Mouse (Mus musculus) embryonic facial prominence, embryonic 15.5 days (tissue): ENCODE measurements around the gene Hic1. TPM values are rescaled to one million over a fixed set of nuclear protein-coding genes. Genes with fewer than 3 reads are reported as not detected.
A peak's percentile ranks its signal among the peaks of the same experiment; 100 is the strongest.

Experiments
- ATAC-seq: fragments of 200-750 bp; cut with Nextera tagmentation; 2 replicates; pipeline ENCODE4 v1.8.0; 2017; ENCODE audit warnings: low read depth, moderate TSS enrichment; ENCODE audit not compliant: insufficient number of reproducible peaks, low FRiP score, low TSS enrichment
- H3K27ac ChIP-seq: fragments of 300-500 bp; sonication (generic); replicated peaks from 2 replicates; pipeline ENCODE4 v1.5.1; 2015; ENCODE audit warnings: mild to moderate bottlenecking, inconsistent platforms
- H3K27me3 ChIP-seq: fragments of 300-500 bp; sonication (generic); 2 replicates; pipeline ENCODE4 v1.6.1; 2015; ENCODE audit warnings: inconsistent platforms
- H3K36me3 ChIP-seq: fragments of 300-500 bp; sonication (generic); 2 replicates; pipeline ENCODE4 v1.6.1; 2015; ENCODE audit warnings: mild to moderate bottlenecking, inconsistent platforms
- H3K4me1 ChIP-seq: fragments of 300-500 bp; sonication (generic); 2 replicates; pipeline ENCODE4 v1.6.1; 2015; ENCODE audit warnings: inconsistent platforms
- H3K4me2 ChIP-seq: fragments of 300-500 bp; sonication (generic); replicated peaks from 2 replicates; pipeline ENCODE4 v1.6.1; 2015; ENCODE audit warnings: mild to moderate bottlenecking, inconsistent platforms
- H3K4me3 ChIP-seq: fragments of 300-500 bp; sonication (generic); replicated peaks from 2 replicates; pipeline ENCODE4 v1.5.1; 2015; ENCODE audit warnings: mild to moderate bottlenecking, inconsistent platforms
- H3K9ac ChIP-seq: fragments of 300-500 bp; sonication (generic); 2 replicates; pipeline ENCODE4 v1.6.1; 2015; ENCODE audit warnings: inconsistent platforms
- H3K9me3 ChIP-seq: fragments of 300-500 bp; sonication (generic); replicated peaks from 2 replicates; pipeline ENCODE4 v1.6.1; 2016; ENCODE audit warnings: inconsistent platforms
- WGBS: fragments of 180-500 bp; shearing (Covaris S2); methylation state at CpG from one replicate; pipeline ENCODE4 v1.1.7; 2015; 5-methylcytosine and 5-hydroxymethylcytosine counted together
- polyA plus RNA-seq: library from polyadenylated mRNA; unstranded; fragments of >200 nt; fragmentation: Nextera tagmentation; extraction: Ambion mirVana; gene quantifications from 2 replicates; pipeline ENCODE4 v1.2.1, GENCODE M21; 2015

Gene Hic1
- polyA plus RNA-seq, 1 experiment from 2014 or later, result 17.7 TPM

DNA sequence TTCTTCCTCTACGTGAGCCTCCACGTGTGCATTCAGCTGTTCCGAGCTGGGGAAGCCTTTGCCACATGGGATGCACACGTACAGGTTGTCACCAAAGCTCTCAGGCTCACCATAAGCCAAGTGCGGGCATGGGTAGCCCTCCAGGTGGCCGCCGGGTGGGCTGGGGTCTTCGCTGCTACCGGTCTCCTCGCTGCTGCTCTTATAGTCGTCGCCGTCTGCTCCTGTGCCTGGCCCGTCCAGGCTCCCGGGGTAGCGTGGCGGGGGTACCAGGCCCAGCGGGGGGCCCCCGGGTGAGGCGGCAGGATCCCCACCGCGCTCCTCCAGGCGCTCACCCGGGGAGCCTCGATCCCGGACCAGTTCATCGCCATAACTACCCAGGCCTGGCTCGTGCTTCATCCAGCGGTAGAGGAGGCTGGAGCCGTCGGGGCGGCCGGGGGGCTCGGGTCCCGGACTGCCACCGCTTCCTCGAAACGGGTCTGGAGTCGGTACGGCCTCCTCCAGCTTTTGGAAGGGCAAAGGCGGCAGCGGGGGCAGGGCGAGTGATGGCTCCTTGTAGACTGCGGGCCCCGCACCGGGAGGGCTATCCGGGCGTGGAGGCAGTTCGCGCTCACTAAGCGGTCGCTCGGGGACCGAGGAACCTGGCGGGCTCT is 3.0 kb downstream of the Hic1 start:
- Histone ChIP-seq H3K9me3 (no peaks in the 10 kb centered on the region), H3K36me3 (peaks cover 30% of the 10 kb centered on the region), H3K4me3 (peak overlapping the region; percentile 64), H3K27me3 (peaks cover 73% of the 10 kb centered on the region), H3K4me2 (peak overlapping the region; percentile 96), H3K4me1 (peaks cover 77% of the 10 kb centered on the region), H3K9ac (peak overlapping the region; percentile 39), H3K27ac (peak overlapping the region; percentile 28; the same call in 1 of the 2 replicates)
- WGBS, result 12% methylated on average over 55 of the region's 55 CpGs
- no peak for ATAC-seq

DNA sequence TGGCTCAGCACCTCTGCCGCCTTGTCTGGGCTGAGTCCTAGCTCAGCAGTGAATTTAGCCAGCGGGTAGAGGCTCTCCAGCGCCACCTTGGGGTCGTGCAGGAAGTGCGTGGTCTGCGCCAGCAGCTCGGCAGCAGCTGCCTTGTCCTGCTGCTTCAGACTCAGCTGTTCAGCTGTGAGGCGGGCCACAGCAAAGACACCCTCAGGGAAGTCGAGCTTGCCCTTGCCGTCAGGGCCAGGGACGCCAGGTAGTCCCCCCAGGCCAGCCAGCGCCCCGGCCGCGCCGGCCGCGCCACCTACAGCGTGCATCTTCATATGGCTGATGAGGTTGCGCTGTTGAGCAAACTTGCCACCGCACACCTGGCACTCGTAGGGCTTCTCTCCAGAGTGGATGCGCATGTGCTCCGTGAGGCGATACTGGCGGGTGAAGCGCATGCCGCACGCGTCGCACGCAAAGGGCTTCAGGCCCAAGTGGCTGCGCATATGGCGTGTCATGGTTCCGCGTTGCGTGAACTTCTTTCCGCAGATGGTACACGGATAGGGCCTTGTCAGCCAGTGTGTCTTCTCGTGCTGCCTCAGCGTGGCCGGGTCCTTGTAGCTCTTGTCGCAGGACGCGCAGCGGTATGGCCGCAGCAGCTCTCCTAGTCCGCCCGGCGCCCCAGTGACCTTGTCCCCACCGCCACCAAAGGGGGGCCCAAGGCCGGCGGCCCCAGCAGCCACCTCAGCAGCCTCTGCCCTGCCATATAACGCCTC is 3.7 kb downstream of the Hic1 start:
- Histone ChIP-seq H3K27me3 (peaks cover 66% of the 10 kb centered on the region), H3K4me3 (peak overlapping the region; percentile 64), H3K9me3 (no peaks in the 10 kb centered on the region), H3K9ac (0 out of 2 replicates have a peak overlapping the region, but pooled peaks have one; percentile 4), H3K27ac (peak overlapping the region; percentile 24; the same call in 1 of the 2 replicates), H3K36me3 (peaks cover 34% of the 10 kb centered on the region), H3K4me1 (peaks cover 75% of the 10 kb centered on the region), H3K4me2 (peak overlapping the region; percentile 96)
- WGBS, result 13% methylated on average over 54 of the region's 54 CpGs
- ATAC-seq, result no peak

- H3K4me2 ChIP-seq, result peak overlapping the region; percentile 96
- no peaks in the 10 kb centered on the region for H3K9me3 ChIP-seq
- H3K4me1 ChIP-seq, result peaks cover 67% of the 10 kb centered on the region
- H3K27ac ChIP-seq, result no peak overlapping the region
- no peak for ATAC-seq
- H3K9ac ChIP-seq, result no peak overlapping the region
- peaks cover 57% of the 10 kb centered on the region for H3K27me3 ChIP-seq
- peaks cover 42% of the 10 kb centered on the region for H3K36me3 ChIP-seq
- peak overlapping the region; percentile 64 for H3K4me3 ChIP-seq
- WGBS, result 29% methylated on average over 15 of the region's 15 CpGs
Observed at GRCm38 (mm10) chr11:75164750-75165149, 4.6 kb downstream of the Hic1 start.

GRCm38 (mm10) chr11:75164051-75164450 is 5.3 kb downstream of the Hic1 start:
- ATAC-seq, result no peak
- H3K27ac ChIP-seq, result no peak overlapping the region
- no peak overlapping the region for H3K4me3 ChIP-seq
- peaks cover 50% of the 10 kb centered on the region for H3K27me3 ChIP-seq
- H3K4me1 ChIP-seq, result peaks cover 60% of the 10 kb centered on the region
- WGBS, result 73% methylated on average over 2 of the region's 2 CpGs
- no peak overlapping the region for H3K9ac ChIP-seq
- peaks cover 48% of the 10 kb centered on the region for H3K36me3 ChIP-seq
- no peak overlapping the region for H3K4me2 ChIP-seq
- no peaks in the 10 kb centered on the region for H3K9me3 ChIP-seq

DNA sequence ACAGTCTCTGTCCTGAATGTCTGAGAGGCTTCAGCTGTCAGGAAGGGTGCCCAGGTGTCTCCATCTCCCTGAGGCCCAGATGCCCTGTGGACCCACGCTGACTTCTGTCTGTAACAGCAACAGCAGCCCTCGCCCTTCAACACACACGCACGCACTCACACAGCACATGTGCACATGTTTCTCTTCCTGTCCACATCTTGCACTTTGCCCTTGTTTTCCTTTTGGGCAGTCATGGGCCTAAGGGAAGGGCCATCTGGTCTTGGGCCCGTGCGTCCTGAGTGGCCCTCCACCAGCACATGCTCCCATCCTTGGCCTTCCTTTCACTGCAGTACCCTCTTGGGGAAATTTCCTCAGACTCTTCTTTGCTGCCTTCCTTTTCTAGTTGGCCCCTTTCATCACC is 5.9 kb downstream of the Hic1 start:
- H3K4me1 ChIP-seq, result peaks cover 57% of the 10 kb centered on the region
- peaks cover 48% of the 10 kb centered on the region for H3K36me3 ChIP-seq
- H3K27ac ChIP-seq, result no peak overlapping the region
- H3K4me2 ChIP-seq, result no peak overlapping the region
- ATAC-seq, result no peak
- peaks cover 44% of the 10 kb centered on the region for H3K27me3 ChIP-seq
- no peak overlapping the region for H3K4me3 ChIP-seq
- no peaks in the 10 kb centered on the region for H3K9me3 ChIP-seq
- no peak overlapping the region for H3K9ac ChIP-seq
- WGBS, result 72% methylated on average over 6 of the region's 6 CpGs

DNA sequence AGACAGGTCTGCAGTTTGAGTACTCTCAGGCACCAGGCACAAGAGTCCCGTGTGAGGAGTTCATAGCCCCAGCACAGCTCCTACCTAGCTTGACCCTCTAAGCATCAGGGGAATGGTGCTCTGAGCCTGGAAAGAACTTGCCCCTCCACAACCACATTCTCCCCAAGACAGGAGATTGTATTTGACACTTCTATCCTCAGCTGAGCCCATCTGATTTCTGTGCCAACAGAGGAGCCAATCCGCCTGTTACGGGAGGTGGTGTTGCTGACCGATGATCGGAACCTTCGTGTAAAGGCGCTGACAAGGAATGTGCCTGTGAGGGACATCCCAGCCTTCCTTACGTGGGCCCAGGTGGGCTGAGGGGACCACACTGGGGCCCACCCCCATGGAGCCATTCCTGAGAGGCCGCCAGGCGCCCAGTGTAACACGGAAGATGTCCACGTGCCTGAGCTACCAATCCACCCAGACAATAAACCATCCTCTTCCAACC is 6.7 kb downstream of the Hic1 start:
- H3K27me3 ChIP-seq, result peaks cover 37% of the 10 kb centered on the region
- H3K9me3 ChIP-seq, result no peaks in the 10 kb centered on the region
- 85% methylated on average over 12 of the region's 12 CpGs for WGBS
- ATAC-seq, result no peak
- H3K4me1 ChIP-seq, result peaks cover 58% of the 10 kb centered on the region
- H3K27ac ChIP-seq, result peak overlapping the region; percentile 55; the same call in 1 of the 2 replicates
- no peak overlapping the region for H3K9ac ChIP-seq
- peaks cover 48% of the 10 kb centered on the region for H3K36me3 ChIP-seq
- no peak overlapping the region for H3K4me2 ChIP-seq
- H3K4me3 ChIP-seq, result no peak overlapping the region

DNA sequence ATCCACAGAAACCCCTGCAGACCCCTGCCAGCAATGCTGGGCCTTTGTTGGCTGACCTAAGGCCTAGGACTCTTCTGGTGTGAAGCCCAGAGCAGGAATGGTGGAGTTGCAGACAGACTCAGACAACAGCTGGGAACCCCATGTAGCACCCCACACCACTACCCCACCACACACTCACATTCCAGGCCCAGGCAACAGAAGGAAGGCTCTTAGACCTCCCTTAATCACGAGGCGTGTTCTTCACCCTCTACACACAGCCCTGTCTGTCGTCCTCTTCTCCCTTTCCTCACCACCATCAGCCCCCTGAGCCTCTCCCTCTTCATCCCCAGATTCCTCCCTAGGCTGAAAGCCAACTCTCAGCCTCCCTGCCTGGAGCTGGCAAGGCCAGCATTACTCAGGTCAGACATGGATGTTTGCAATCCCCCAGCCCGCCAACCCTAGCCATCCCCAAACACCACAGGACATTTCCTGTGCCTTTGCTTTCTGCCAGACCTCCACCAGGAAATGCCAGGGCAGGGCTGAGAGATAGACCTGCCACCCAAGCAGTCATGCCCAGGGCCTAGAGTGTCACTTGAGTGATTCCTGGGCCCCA is 7.8 kb downstream of the Hic1 start:
- no peak overlapping the region for H3K4me3 ChIP-seq
- WGBS, result 48% methylated on average over 4 of the region's 4 CpGs
- 0 out of 2 replicates have a peak, but pooled peaks have one; percentile 29 for ATAC-seq
- H3K4me2 ChIP-seq, result no peak overlapping the region
- no peaks in the 10 kb centered on the region for H3K9me3 ChIP-seq
- peaks cover 48% of the 10 kb centered on the region for H3K36me3 ChIP-seq
- H3K27me3 ChIP-seq, result peaks cover 25% of the 10 kb centered on the region
- no peak overlapping the region for H3K9ac ChIP-seq
- H3K27ac ChIP-seq, result peak overlapping the region; percentile 55; the same call in 1 of the 2 replicates
- peaks cover 58% of the 10 kb centered on the region for H3K4me1 ChIP-seq

DNA sequence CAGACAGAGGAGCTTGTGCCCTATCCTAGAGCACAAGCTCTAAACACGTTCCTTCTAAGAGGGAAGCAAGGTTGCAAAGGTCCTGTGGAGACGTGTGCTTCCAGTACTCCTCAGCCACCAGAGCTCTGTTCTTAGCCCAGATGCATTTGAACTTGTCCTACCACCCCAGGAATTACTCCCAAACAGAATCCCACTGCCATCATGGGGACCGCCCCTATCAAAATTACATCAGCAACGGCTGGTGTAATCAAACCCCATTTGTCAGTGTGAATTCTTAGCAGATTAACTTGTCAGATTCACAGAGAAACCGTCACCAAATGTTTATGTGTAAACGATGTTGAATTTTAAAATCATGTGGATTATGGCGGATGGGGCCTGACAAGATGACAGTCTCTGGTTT is 8.4 kb downstream of the Hic1 start:
- no peak for ATAC-seq
- Histone ChIP-seq H3K27ac (peak overlapping the region; percentile 55; the same call in 1 of the 2 replicates), H3K36me3 (peaks cover 48% of the 10 kb centered on the region), H3K4me1 (peaks cover 55% of the 10 kb centered on the region), H3K4me3 (no peak overlapping the region), H3K4me2 (no peak overlapping the region), H3K9ac (no peak overlapping the region), H3K9me3 (no peaks in the 10 kb centered on the region), H3K27me3 (peaks cover 21% of the 10 kb centered on the region)
- WGBS, result 60% methylated on average over 7 of the region's 7 CpGs

DNA sequence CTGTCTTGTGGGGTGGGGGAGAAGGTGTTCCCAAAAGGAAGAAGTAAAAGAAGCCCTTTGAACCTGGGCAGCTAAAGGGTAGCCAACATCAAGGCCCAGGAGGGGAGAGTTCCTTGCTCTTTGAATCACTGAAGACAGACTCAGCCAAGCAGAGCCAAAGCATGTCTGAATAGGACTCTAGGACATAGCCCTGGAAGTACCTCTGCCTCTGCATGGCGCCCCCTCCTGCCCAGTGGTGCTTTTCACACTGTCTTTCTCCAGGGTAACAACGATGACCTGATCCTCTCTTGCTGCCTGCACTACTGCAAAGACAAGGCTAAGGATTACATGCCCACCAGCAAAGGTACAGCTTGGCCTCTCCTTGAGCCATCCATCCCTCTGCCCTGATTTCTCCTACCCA is 9.8 kb downstream of the Hic1 start:
- no peak overlapping the region for H3K4me2 ChIP-seq
- H3K9me3 ChIP-seq, result no peaks in the 10 kb centered on the region
- H3K36me3 ChIP-seq, result peaks cover 44% of the 10 kb centered on the region
- peaks cover 7% of the 10 kb centered on the region for H3K27me3 ChIP-seq
- no peak overlapping the region for H3K4me3 ChIP-seq
- WGBS, result 64% methylated on average over 2 of the region's 2 CpGs
- no peak overlapping the region for H3K9ac ChIP-seq
- ATAC-seq, result no peak
- H3K27ac ChIP-seq, result no peak overlapping the region
- H3K4me1 ChIP-seq, result peaks cover 41% of the 10 kb centered on the region

GRCm38 (mm10) chr11:75158432-75158831 is 10.9 kb downstream of the Hic1 start:
- Histone ChIP-seq H3K27ac (peak overlapping the region; percentile 23; the same call in 1 of the 2 replicates), H3K4me2 (no peak overlapping the region), H3K4me1 (peaks cover 34% of the 10 kb centered on the region), H3K9me3 (no peaks in the 10 kb centered on the region), H3K4me3 (no peak overlapping the region), H3K27me3 (no peaks in the 10 kb centered on the region), H3K36me3 (peaks cover 34% of the 10 kb centered on the region), H3K9ac (no peak overlapping the region)
- 82% methylated on average over 14 of the region's 14 CpGs for WGBS
- ATAC-seq, result no peak

DNA sequence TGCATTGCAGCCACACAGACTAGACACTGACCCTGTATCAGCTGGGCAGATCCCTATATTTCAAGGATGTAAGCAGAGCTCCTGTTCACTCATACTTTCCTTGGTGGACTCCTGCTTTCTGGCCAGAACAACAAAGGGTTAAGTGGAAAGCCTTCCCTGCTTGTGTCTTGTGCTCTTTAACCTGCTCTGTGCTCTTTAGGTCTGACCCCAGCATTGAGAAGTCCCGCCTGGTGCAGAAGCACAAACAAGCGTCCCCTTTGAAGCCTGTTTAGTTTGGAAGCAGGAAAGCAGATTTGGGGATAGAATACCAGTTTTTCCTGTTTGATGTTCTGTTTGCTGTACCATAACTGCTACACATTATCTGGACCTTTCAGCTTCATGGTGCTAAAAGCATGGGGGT is 11.4 kb downstream of the Hic1 start:
- Histone ChIP-seq H3K36me3 (peaks cover 29% of the 10 kb centered on the region), H3K4me1 (peaks cover 34% of the 10 kb centered on the region), H3K27me3 (no peaks in the 10 kb centered on the region), H3K27ac (peak overlapping the region; percentile 23; the same call in 1 of the 2 replicates), H3K4me2 (no peak overlapping the region), H3K4me3 (no peak overlapping the region), H3K9me3 (no peaks in the 10 kb centered on the region), H3K9ac (no peak overlapping the region)
- no peak for ATAC-seq
- WGBS, result 41% methylated on average over 2 of the region's 2 CpGs
